Mouse (Mus musculus): ENCODE results near the gene Cask.

GRCm38 (mm10) chrX:13516451-13516850 is 334.7 kb downstream of the Cask start:
- no peak for TF ChIP-seq POLR2A (IDR thresholded peaks at IDR 0.05; ENCODE audit: insufficient read depth, low read depth, low read length)
- no peak for TF ChIP-seq CTCF (IDR thresholded peaks at IDR 0.05)
- TF ChIP-seq EP300 (IDR thresholded peaks at IDR 0.05; ENCODE audit: insufficient read depth, low read depth, low read length): no peak

All from heart, adult 2 months (tissue).